Mouse (Mus musculus): ENCODE measurements around the gene Osgin1.

- no peak for TF ChIP-seq CTCF (IDR thresholded peaks at IDR 0.05; ENCODE audit: low read depth)
- TF ChIP-seq EP300 (optimal IDR thresholded peaks at IDR 0.05): no peak
Observed at GRCm38 (mm10) chr8:119456045-119456444, 22.1 kb downstream of the Osgin1 start.
